Mouse (Mus musculus) urinary bladder, postnatal 14 days (tissue): ENCODE measurements at regions not wholly inside any gene's neighbourhood (a gene's known extent, or its start where the extent isn't known, plus 50 kb on each side); places are given as distances from the start of the nearest gene placed in this dataset.
"Not testable (repeated sequence)": the region's sequence is repeated elsewhere in the genome, so short reads cannot be mapped to it uniquely, and the experiment has no call there.

ENCODE experiments used
- DNase-seq: peaks from one replicate; pipeline ENCODE4 v3.0.0; 2021; ENCODE audit warnings: low spot score

GRCm38 (mm10) chr19:51355701-51356100, 677.3 kb upstream of the Sorcs1 start:
- no peak for DNase-seq

DNA sequence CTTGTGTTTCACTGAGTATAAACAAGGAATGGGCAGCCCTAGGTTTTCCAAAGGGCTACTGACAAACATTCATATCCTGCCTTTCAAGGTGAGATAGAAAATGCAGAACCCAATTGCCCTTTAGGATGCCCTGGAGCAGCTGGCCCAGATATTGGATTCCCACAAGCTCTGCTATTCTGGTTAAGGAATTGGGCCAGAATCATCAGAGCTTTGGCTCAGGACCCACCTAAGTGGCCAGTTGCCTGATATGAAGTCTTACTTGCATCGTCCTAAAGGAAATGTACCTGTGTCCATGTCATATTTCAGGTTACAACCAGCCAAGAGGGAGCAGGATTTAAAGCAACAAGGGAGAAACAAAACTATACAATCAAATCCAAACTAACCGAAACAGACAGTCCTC, 662.0 kb upstream of the Sorcs1 start:
- DNase-seq = no peak

DNA sequence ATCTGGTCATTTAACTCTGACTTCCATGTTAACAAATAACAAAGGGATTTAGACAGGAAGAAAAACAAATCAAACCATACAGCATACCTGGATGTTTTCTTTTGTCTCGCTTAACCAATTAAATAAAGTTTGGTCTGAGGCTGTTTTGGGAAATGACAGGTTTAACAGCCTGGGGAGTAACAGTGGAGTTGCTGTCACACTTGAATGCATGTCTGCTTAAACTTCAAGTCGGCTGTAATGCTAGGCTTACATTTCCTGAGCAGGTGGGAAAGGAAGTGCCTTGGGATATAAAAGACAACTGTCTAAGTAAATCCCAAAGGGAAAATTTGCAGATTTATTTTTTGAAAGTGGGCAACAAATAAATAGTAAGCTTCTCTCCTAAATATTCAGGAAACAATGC, 651.6 kb upstream of the Sorcs1 start:
- no peak for DNase-seq

DNA sequence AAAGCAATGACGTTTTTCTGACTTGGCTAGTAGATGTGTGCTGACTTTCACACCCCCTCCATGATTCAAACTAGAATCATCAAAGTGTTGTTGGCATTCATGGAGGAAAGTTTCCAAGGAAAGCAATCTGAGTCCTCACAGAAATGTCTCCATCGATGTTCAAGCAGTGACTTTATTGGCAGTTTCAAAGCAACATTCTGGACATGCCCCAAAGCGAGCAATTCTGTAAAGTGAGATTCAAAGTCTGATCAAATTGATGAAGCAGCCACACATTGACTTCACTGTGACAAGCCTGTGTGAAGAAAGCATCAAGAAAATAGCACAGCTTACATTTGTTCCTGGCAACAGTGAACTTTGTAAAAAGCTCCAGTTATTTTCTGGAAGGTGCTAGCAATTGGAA, 625.3 kb upstream of the Sorcs1 start:
- DNase-seq = no peak

DNA sequence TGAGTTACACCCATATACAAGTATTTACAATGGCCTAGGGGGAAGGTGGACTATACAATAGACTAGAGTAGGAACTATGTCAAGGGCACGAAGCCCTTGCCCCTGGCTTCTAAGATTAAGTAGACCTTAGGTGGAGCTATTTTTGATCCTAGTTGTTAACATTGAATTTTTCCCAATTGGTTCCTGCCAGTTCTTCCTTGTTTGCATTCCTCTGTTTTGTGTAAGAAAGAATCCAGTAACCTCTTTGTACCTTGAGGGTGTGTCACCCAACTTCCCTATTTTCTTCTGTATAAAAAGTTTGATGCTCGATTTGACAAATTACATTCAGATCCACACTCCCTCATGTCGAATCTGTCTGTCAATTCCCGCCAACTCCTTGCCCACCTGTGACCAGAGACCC, 618.2 kb upstream of the Sorcs1 start:
- DNase-seq = not testable (repeated sequence)

DNA sequence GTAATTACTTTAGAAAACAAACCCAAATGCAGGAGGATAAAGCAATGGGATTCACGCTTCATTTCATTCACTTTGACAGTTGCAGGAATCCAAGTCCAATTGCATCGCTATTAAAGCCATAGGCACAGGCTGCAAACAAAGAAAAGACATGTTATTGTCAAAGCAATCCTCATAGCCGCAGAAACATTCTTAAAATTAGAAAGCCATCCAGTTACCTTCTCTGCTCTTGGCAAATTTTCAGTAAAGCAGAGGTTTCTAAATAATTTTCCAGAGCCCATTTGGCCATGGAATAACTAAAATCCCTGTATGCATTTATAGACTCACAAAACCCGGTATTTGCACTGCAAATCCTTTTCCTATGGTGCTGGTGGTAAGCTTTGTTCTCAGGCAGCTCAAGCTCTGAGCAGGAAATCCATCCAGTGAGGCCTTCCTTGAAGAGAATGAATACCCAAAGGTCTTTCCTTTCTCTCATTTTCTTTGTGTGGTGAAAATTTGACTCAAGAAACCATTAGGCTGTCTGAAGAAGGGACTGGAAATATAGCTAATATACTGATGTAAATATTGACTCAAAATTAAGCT, 590.6 kb upstream of the Sorcs1 start:
- DNase-seq = no peak

GRCm38 (mm10) chr19:51240295-51240864, 561.9 kb upstream of the Sorcs1 start:
- DNase-seq = no peak

DNA sequence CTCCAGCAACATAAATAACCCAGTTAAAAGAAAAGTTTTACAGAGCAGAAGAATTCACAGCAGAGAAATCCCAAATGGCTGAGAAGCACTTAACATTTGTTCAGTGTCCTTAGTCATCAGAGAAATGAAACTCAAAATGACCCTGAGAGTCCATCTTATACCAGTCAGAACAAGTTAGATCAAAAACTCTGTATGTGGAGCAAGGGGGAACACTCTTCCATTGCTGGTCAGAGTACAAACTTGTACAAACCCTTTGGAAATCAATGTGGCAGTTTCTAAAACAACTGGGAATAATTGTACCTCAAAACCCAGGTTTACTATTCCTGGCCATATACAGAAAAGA, 559.7 kb upstream of the Sorcs1 start:
- no peak for DNase-seq

DNA sequence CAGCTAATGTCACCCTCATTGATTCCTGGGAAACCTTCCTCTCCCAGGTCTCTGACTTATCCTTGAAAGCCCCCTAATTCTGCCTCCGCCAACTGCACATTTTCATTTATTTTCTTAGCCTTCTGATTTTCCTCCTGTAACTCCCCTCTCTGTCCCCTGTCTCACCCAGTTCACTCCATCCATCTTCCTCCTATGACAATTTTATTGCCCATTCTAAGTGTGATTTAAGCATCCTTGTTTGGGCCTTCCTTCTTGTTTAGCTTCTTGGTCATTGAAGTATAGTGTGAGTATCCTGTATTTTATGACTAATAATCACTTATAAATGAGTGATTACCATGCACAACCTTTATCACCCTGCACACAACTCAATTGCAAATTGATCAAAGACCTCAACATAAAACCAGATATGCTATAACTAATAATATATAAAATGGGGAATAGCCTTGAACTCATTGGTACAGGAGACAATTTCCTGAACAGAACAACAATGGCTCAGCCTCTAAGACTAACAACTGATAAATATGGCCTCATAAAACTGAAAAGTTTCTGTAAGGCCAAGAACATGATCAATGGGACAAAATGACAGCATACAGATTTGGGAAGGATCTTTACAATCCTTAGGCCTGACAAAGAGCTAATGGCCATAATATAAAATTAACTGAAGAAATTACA, 559.2 kb upstream of the Sorcs1 start:
- no peak for DNase-seq

DNA sequence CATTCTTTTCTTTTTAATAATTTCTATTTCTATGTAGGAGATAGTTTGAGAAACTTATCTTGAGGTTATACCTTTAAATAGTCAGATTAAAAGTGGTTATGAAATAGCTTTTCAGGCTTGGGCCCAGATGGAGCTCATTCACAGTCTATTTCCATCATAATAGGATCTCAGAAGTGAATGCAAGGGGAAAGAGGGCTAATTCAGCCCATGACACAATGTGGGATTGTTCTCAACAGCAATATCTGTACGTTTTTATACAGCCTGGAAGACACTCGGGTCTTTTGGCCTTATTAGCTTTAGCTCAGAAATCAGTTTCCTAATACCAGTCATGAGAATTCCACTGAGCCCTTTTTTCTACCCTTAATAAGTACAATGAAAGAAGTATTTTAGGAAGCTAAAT, 554.1 kb upstream of the Sorcs1 start:
- DNase-seq = no peak

DNA sequence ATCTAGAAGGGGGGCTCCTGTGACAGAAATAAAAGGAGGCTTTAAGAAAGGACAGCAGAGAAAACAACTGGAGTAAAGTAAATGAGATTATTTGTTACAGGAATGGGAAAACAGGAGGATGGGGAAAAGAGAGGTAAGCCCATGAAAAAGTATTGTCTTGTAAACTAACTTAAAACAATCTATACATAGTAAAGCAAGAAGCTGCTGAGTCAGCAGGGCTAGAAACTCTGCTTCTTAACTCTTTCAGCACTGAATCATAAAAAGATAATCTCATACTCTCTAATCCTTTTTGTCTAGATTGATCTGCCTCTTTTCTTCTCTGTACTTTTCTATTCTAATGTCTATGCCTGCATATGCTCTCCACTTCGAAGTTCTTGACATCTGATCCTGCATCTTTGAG, 548.5 kb upstream of the Sorcs1 start:
- no peak for DNase-seq

DNA sequence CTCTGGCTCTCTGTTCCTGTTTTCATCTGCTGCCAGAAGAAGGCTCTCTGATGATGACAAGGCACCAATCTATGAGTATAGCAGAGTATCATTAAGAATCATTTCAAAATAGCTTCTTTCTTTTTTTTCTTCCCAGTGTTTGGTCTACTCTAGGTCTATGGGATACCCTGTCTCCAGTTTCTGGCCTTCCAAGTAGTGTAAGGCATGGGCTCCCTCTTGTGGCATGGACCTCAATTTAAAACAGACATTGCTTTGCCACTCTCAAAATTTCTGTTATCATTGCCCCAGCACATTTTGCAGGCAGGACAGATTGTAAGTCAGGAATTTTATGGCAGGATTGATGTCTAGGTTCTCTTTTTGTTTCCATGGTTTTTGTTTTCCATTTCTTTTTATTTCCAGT, 522.9 kb upstream of the Sorcs1 start:
- DNase-seq = peak; percentile 7
